Mouse (Mus musculus) kidney, postnatal 0 days (tissue): Measurements from ENCODE around the gene Rbm4. TPM values are rescaled to one million over a fixed set of nuclear protein-coding genes. Genes with fewer than 3 reads are reported as not detected.

ENCODE experiments used
- ATAC-seq: fragments of 200-750 bp; cut with Nextera tagmentation; replicated peaks from 2 replicates; pipeline ENCODE4 v1.8.0; 2017; ENCODE audit warnings: low read depth, moderate number of reproducible peaks, moderate TSS enrichment, moderate library complexity; ENCODE audit not compliant: low FRiP score
- DNase-seq: peaks from one replicate; pipeline ENCODE4 v3.0.0-alpha.2; 2016; ENCODE audit warnings: low spot score
- H3K27ac ChIP-seq: fragments of 300-500 bp; sonication (generic); 2 replicates; pipeline ENCODE4 v1.5.1; 2014; ENCODE audit warnings: mild to moderate bottlenecking
- H3K27me3 ChIP-seq: fragments of 300-500 bp; sonication (generic); 2 replicates; pipeline ENCODE4 v1.6.1; 2014; ENCODE audit warnings: low read length, mixed read lengths; ENCODE audit not compliant: insufficient read depth
- H3K36me3 ChIP-seq: fragments of 300-500 bp; sonication (generic); 2 replicates; pipeline ENCODE4 v1.6.1; 2014; ENCODE audit warnings: low read length, mixed read lengths; ENCODE audit not compliant: insufficient read depth
- H3K4me1 ChIP-seq: fragments of 300-500 bp; sonication (generic); replicated peaks from 2 replicates; pipeline ENCODE4 v1.6.1; 2014; ENCODE audit warnings: antibody characterized with exemption, low read length, mixed read lengths; ENCODE audit not compliant: insufficient read depth
- H3K4me2 ChIP-seq: fragments of 300-500 bp; sonication (generic); 2 replicates; pipeline ENCODE4 v1.6.1; 2014; ENCODE audit warnings: mild to moderate bottlenecking, low read length, moderate library complexity, mixed read lengths
- H3K4me3 ChIP-seq: fragments of 300-500 bp; sonication (generic); replicated peaks from 2 replicates; pipeline ENCODE4 v1.5.1; 2014; ENCODE audit warnings: low read depth, low read length
- H3K9ac ChIP-seq: fragments of 300-500 bp; sonication (generic); 2 replicates; pipeline ENCODE4 v1.6.1; 2014; ENCODE audit warnings: low read depth, low read length
- H3K9me3 ChIP-seq: fragments of 300-500 bp; sonication (generic); replicated peaks from 2 replicates; pipeline ENCODE4 v1.6.1; 2016; ENCODE audit warnings: low read length, inconsistent platforms, mixed read lengths
- CTCF ChIP-seq: IDR thresholded peaks from 2 replicates; pipeline ENCODE4 v1.5.1; 2016; ENCODE audit warnings: antibody characterized with exemption, low read depth, mild to moderate bottlenecking, moderate library complexity
- WGBS: fragments of 180-500 bp; shearing (Covaris S2); extraction: QIAGEN DNeasy Blood & Tissue Kit; methylation state at CpG from one replicate; pipeline ENCODE4 v1.1.7; 2014; 5-methylcytosine and 5-hydroxymethylcytosine counted together
- polyA plus RNA-seq: library from polyadenylated mRNA; unstranded; fragments of >200 nt; fragmentation: Nextera tagmentation; extraction: Ambion mirVana; gene quantifications from 2 replicates; pipeline ENCODE4 v1.2.1, GENCODE M21; 2015

Rbm4 gene
- polyA plus RNA-seq, 1 experiment from 2014 or later: 40.8 TPM

- no peak for DNase-seq
- Histone ChIP-seq H3K36me3 (peaks cover 14% of the 10 kb centered on the region; the same call in 1 of the 2 replicates), H3K4me2 (no peak overlapping the region), H3K9ac (no peak overlapping the region), H3K27ac (no peak overlapping the region), H3K9me3 (no peaks in the 10 kb centered on the region), H3K4me1 (no peaks in the 10 kb centered on the region), H3K27me3 (no peaks in the 10 kb centered on the region), H3K4me3 (no peak overlapping the region)
- no peak for TF ChIP-seq CTCF
- 73% methylated on average over 14 of the region's 14 CpGs for WGBS
- ATAC-seq: no peak
Measured at GRCm38 (mm10) chr19:4746611-4747010, 47.1 kb downstream of the Rbm4 start.

- H3K4me1 ChIP-seq: no peaks in the 10 kb centered on the region
- H3K4me2 ChIP-seq: no peak overlapping the region
- no peak overlapping the region for H3K27ac ChIP-seq
- no peak for DNase-seq
- 93% methylated on average over 10 of the region's 10 CpGs for WGBS
- no peak overlapping the region for H3K9ac ChIP-seq
- no peaks in the 10 kb centered on the region for H3K9me3 ChIP-seq
- no peak for TF ChIP-seq CTCF
- ATAC-seq: no peak
- H3K36me3 ChIP-seq: peaks cover 14% of the 10 kb centered on the region; the same call in 1 of the 2 replicates
- H3K27me3 ChIP-seq: no peaks in the 10 kb centered on the region
- no peak overlapping the region for H3K4me3 ChIP-seq
Measured at GRCm38 (mm10) chr19:4745681-4746080, 48.0 kb downstream of the Rbm4 start.

- TF ChIP-seq CTCF: no peak
- Histone ChIP-seq H3K4me1 (no peaks in the 10 kb centered on the region), H3K4me2 (no peak overlapping the region), H3K9me3 (no peaks in the 10 kb centered on the region), H3K27me3 (no peaks in the 10 kb centered on the region), H3K27ac (no peak overlapping the region), H3K9ac (no peak overlapping the region), H3K4me3 (no peak overlapping the region), H3K36me3 (peaks cover 17% of the 10 kb centered on the region; the same call in 1 of the 2 replicates)
- DNase-seq (peak; percentile 32), ATAC-seq (no peak)
- WGBS: 37% methylated on average over 9 of the region's 9 CpGs
Measured at GRCm38 (mm10) chr19:4745057-4745456, 48.6 kb downstream of the Rbm4 start.

- WGBS: 58% methylated on average over 14 of the region's 14 CpGs
- no peak for ATAC-seq
- no peak for TF ChIP-seq CTCF
Measured at GRCm38 (mm10) chr19:4744026-4744425, 49.7 kb downstream of the Rbm4 start.

GRCm38 (mm10) chr19:4743524-4743923, 50.2 kb downstream of the Rbm4 start:
- H3K4me1 ChIP-seq: no peaks in the 10 kb centered on the region
- no peak for ATAC-seq
- peaks cover 17% of the 10 kb centered on the region; the same call in 1 of the 2 replicates for H3K36me3 ChIP-seq
- no peak overlapping the region for H3K27ac ChIP-seq
- peak; percentile 65 for DNase-seq
- H3K27me3 ChIP-seq: no peaks in the 10 kb centered on the region
- WGBS: 43% methylated on average over 5 of the region's 5 CpGs
- no peak overlapping the region for H3K9ac ChIP-seq
- no peak overlapping the region for H3K4me2 ChIP-seq
- no peak overlapping the region for H3K4me3 ChIP-seq
- peak; percentile 69 for TF ChIP-seq CTCF
- no peaks in the 10 kb centered on the region for H3K9me3 ChIP-seq

More at GRCm38 (mm10) chr19:4744026-4744425, 49.7 kb downstream of the Rbm4 start:
- no peak overlapping the region for H3K4me3 ChIP-seq
- no peak for DNase-seq
- no peaks in the 10 kb centered on the region for H3K4me1 ChIP-seq
- no peak overlapping the region for H3K27ac ChIP-seq
- peaks cover 17% of the 10 kb centered on the region; the same call in 1 of the 2 replicates for H3K36me3 ChIP-seq
- no peak overlapping the region for H3K4me2 ChIP-seq
- H3K9me3 ChIP-seq: no peaks in the 10 kb centered on the region
- H3K9ac ChIP-seq: no peak overlapping the region
- H3K27me3 ChIP-seq: no peaks in the 10 kb centered on the region

GRCm38 (mm10) chr19:4742229-4742628, 51.5 kb downstream of the Rbm4 start:
- no peaks in the 10 kb centered on the region for H3K4me1 ChIP-seq
- peaks cover 12% of the 10 kb centered on the region; the same call in 1 of the 2 replicates for H3K36me3 ChIP-seq
- ATAC-seq (no peak), DNase-seq (no peak)
- no peak overlapping the region for H3K27ac ChIP-seq
- no peak overlapping the region for H3K4me2 ChIP-seq
- no peak for TF ChIP-seq CTCF
- H3K4me3 ChIP-seq: no peak overlapping the region
- no peaks in the 10 kb centered on the region for H3K9me3 ChIP-seq
- WGBS: 91% methylated on average over 6 of the region's 6 CpGs
- H3K9ac ChIP-seq: no peak overlapping the region
- H3K27me3 ChIP-seq: no peaks in the 10 kb centered on the region

- Histone ChIP-seq H3K27me3 (no peaks in the 10 kb centered on the region), H3K4me3 (no peak overlapping the region), H3K4me2 (no peak overlapping the region), H3K36me3 (peaks cover 12% of the 10 kb centered on the region; the same call in 1 of the 2 replicates), H3K4me1 (no peaks in the 10 kb centered on the region), H3K9me3 (no peaks in the 10 kb centered on the region), H3K9ac (no peak overlapping the region), H3K27ac (no peak overlapping the region)
- DNase-seq (no peak), ATAC-seq (no peak)
- TF ChIP-seq CTCF: no peak
- 69% methylated on average over 10 of the region's 10 CpGs for WGBS
Measured at GRCm38 (mm10) chr19:4741482-4741881, 52.2 kb downstream of the Rbm4 start.
